Mouse (Mus musculus) stomach, postnatal 0 days (tissue): ENCODE results near the gene Mob3a.

Experiments used
- CTCF ChIP-seq: IDR thresholded peaks from 2 replicates; pipeline ENCODE4 v1.5.1; 2016; ENCODE audit warnings: antibody characterized with exemption, low read depth, mild to moderate bottlenecking, moderate library complexity
- EP300 ChIP-seq: optimal IDR thresholded peaks from 2 replicates; pipeline ENCODE3; 2016; ENCODE audit warnings: antibody characterized with exemption

DNA sequence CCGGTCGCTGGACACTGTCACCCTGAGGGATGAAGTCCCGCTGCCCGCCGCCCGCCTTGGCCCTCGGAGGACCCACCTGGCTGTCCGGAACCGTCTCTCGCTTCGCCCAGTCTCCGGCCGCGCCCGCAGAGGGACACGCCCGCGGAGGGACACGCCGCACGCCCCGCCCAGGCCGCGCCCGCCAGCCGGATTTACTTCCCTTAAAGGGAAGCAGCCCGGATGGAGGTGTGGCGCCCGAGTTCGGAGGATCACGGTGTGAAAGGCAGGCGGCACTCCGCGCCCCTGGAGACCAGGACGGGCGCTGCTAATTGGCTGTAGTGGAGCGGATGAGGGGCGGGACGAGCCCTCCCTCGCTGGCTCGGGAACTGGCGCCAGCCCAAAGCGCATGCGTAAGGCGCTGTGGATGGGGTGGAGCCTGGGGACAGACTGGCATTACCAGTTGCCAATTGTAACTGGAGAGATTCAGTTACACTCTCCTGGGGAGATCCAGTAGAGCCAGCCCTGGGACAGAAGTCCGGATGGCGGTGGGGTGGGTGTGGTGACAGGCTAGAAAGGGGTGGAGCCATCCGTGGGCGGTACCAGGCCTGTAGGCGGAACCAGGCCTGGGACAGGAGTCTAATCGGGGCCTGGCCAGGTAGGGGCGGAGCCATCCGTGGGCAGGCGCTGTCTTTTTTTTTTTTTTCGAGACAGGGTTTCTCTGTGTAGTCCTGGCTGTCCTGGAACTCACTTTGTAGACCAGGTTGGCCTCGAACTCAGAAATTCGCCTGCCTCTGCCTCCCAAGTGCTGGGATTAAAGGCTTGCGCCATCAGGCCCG lies at the start of gene Mob3a, which contains the start of gene Izumo4:
- peak; percentile 39; the same call in 1 of the 2 replicates for TF ChIP-seq CTCF
- peak; percentile 41 for TF ChIP-seq EP300
